Mouse (Mus musculus): ENCODE measurements at regions not wholly inside any gene's neighbourhood (a gene's known extent, or its start where the extent isn't known, plus 50 kb on each side); places are given as distances from the start of the nearest gene placed in this dataset.

DNA sequence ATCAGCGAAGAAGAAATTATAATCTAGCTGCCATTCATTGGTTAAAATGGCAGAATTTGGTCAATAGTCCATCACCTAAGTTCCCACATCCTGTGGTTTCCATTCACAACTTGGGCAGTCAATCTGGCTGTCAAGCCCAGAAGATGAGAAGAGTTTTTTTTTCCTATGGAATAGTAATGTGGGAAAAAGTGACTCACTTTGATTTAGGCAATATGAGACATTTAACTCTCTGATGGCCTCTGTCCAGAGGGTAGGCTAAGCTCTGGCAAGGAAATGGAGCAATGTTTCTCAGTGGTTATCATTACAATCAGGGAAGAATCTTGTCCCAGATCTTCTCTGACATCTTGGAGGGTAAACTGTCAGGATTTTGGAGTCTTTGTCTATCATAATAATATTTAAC lies 367.9 kb downstream of the Ets1 start:
- TF ChIP-seq CTCF (IDR thresholded peaks at IDR 0.05; ENCODE audit: low read depth) = no peak
- no peak for TF ChIP-seq EP300 (IDR thresholded peaks at IDR 0.05; ENCODE audit: low read depth)
